Mouse (Mus musculus): ENCODE measurements around the gene Clstn2. TPM values are rescaled to one million over a fixed set of nuclear protein-coding genes. Genes with fewer than 3 reads are reported as not detected.

Clstn2 gene
- polyA plus RNA-seq, 1 experiment from 2014 or later, result 2.4 TPM

DNA sequence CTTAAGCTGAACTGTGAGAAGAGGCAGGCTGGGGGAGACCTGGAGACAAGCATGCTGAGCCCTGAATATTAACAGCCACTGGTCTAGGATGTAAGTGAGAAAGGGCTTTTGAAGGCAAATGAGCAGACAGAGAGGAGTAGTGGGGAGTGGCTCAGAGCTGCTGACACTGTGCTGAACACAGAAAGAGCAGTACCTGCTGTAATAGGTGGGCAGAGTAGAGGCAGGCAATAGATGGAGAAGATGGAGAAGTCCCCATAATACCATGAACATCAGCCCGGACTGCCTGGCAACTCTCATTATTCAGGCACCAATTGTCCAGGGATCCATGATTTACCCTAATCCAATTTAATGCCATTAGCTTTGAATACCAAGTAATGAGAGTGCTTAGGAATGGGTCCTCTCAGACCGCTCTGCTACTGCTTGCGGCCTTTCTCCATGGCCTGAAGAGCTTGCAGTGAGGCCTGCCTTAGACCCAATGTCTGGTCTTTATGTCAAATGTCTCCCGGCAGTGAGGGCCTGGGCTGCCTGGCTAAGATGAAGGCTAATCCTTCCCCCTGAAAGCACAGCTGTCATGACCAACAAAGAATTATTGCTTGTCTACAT is 329.0 kb downstream of the Clstn2 start:
- no peak overlapping the region for H3K4me3 ChIP-seq (replicated peaks)
- H3K9ac ChIP-seq (replicated peaks), result no peak overlapping the region
- ATAC-seq (ENCODE audit: insufficient number of reproducible peaks, insufficient read depth, low FRiP score, low TSS enrichment, low read depth), result no peak
- no peaks in the 10 kb centered on the region for H3K4me1 ChIP-seq (replicated peaks)
- no peak overlapping the region for H3K27ac ChIP-seq
- no peaks in the 10 kb centered on the region for H3K27me3 ChIP-seq
- no peaks in the 10 kb centered on the region for H3K9me3 ChIP-seq
- H3K4me2 ChIP-seq, result no peak overlapping the region
- 83% methylated on average over 4 of the region's 4 CpGs for WGBS
- H3K36me3 ChIP-seq, result no peaks in the 10 kb centered on the region

DNA sequence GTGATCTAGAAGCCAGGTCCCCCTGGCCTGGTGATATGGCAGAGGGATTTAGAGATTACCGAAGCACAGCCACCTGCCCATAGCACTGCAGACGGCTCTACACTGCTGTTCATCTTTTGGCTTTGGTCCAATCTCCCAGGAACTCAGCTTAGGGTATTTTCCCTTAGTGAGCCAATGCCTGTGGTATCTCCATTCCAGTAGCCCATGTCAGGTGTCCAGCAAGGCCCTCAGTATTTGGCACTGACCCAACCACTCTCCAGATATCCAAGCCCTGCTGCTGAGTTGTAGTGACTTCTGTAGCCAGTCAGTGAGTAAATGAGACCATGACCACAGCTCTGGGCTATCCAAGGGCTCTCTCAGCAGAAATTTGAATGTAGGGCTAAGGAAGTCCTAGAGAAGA is 330.0 kb downstream of the Clstn2 start:
- ATAC-seq (ENCODE audit: insufficient number of reproducible peaks, insufficient read depth, low FRiP score, low TSS enrichment, low read depth), result no peak
- 86% methylated on average over 2 of the region's 2 CpGs for WGBS

DNA sequence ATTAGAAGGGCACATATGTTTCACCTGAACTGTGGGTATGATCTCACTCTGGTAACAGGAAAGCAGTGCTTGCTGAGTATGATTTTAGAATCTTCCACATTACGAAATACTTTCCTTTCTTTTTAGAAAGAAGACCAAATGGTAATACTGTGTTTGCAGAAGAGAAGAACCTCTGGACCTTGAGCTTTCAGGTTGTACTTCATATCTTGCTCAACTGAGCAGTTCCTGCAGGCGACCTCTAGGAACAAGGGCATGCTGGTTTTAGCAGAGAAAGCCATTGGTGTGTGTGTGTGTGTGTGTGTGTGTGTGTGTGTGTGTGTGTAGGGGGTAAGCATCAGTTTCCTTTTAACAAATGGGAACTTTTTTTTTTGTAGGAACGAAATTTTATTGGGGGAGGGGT is 333.0 kb downstream of the Clstn2 start:
- no peak overlapping the region for H3K27ac ChIP-seq
- H3K4me1 ChIP-seq (replicated peaks), result no peaks in the 10 kb centered on the region
- H3K9me3 ChIP-seq, result no peaks in the 10 kb centered on the region
- ATAC-seq (ENCODE audit: insufficient number of reproducible peaks, insufficient read depth, low FRiP score, low TSS enrichment, low read depth), result no peak
- no peaks in the 10 kb centered on the region for H3K27me3 ChIP-seq
- no peak overlapping the region for H3K4me2 ChIP-seq
- H3K9ac ChIP-seq (replicated peaks), result no peak overlapping the region
- 88% methylated on average over 3 of the region's 3 CpGs for WGBS
- no peaks in the 10 kb centered on the region for H3K36me3 ChIP-seq
- H3K4me3 ChIP-seq (replicated peaks), result no peak overlapping the region

More for the DNA sequence above, 330.0 kb downstream of the Clstn2 start:
- no peak overlapping the region for H3K4me2 ChIP-seq
- H3K36me3 ChIP-seq, result no peaks in the 10 kb centered on the region
- no peaks in the 10 kb centered on the region for H3K9me3 ChIP-seq
- no peak overlapping the region for H3K4me3 ChIP-seq (replicated peaks)
- H3K27me3 ChIP-seq, result no peaks in the 10 kb centered on the region
- H3K9ac ChIP-seq (replicated peaks), result no peak overlapping the region
- no peak overlapping the region for H3K27ac ChIP-seq
- no peaks in the 10 kb centered on the region for H3K4me1 ChIP-seq (replicated peaks)

DNA sequence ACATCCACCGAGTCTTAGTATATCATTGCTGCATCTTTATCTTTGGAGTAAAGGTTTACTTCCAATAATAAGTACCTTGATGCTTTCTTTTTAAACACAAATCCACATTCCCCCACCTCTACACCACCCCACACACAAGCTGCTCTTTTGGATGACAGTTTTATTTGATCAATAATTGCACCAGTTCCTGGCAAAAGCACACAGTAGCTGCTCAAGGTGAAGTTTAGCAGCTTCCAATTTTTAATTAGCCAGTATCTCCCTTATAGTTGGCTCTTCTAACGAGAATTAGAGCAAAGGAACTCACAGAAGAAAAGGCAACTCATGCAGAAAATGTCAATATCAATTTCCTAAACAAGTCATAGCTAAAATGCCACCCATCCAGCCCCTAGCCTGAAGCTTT is 334.0 kb downstream of the Clstn2 start:
- no peak overlapping the region for H3K4me3 ChIP-seq (replicated peaks)
- no peaks in the 10 kb centered on the region for H3K9me3 ChIP-seq
- no peaks in the 10 kb centered on the region for H3K27me3 ChIP-seq
- ATAC-seq (ENCODE audit: insufficient number of reproducible peaks, insufficient read depth, low FRiP score, low TSS enrichment, low read depth), result no peak
- H3K4me2 ChIP-seq, result no peak overlapping the region
- no peaks in the 10 kb centered on the region for H3K36me3 ChIP-seq
- H3K27ac ChIP-seq, result no peak overlapping the region
- H3K9ac ChIP-seq (replicated peaks), result no peak overlapping the region
- H3K4me1 ChIP-seq (replicated peaks), result no peaks in the 10 kb centered on the region
- WGBS, result 73% methylated on average over 2 of the region's 2 CpGs

DNA sequence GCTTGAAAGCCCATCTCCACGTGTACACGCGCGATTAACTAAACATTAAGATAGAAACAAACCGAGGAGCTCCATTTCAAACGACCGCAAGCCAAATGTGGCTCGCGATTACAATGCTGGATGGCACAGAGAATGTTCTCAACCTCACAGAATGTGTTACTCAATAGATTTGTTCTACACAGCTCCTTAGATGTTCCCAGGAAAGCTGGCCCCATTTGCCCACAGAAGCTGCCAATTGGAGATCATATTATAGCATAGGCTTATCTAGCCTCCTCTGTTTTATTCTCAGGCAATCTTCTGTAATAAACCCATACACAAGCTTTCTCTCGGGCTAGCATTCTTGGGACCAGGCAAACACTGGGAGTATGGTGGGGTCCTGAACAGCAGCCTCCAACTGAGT is 334.9 kb downstream of the Clstn2 start:
- Histone ChIP-seq H3K36me3 (no peaks in the 10 kb centered on the region), H3K27ac (no peak overlapping the region), H3K4me1 (replicated peaks) (no peaks in the 10 kb centered on the region), H3K4me3 (replicated peaks) (no peak overlapping the region), H3K9me3 (no peaks in the 10 kb centered on the region), H3K9ac (replicated peaks) (no peak overlapping the region), H3K4me2 (no peak overlapping the region), H3K27me3 (no peaks in the 10 kb centered on the region)
- WGBS, result 88% methylated on average over 10 of the region's 10 CpGs
- ATAC-seq (ENCODE audit: insufficient number of reproducible peaks, insufficient read depth, low FRiP score, low TSS enrichment, low read depth), result no peak

DNA sequence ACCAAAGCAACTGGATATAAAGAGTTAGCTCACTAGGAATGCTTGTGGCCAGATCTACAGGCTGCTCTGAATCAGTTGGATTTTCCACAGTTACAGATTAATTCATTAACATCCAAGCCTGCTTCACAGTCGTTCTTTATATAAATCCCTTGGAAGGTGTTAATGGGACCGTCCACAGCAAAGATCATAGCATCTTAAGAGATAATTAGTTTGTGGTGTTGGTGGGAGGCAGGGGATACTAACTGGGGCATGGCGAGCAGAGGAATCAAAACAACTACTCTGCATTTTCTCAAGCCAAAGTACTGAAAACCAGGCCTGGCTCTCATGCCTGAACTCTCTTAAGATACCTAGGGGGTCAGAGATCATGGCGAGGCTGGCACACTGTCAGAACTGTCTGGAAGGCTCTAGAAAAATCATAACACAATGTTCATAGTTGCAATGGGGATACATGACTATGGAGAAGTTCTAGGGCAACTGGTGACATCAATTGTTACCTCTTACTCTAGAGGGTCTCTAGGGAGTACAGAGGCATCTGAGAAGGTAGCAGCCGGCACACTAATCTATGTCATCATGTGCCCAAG is 336.2 kb downstream of the Clstn2 start:
- no peak overlapping the region for H3K4me3 ChIP-seq (replicated peaks)
- H3K27me3 ChIP-seq, result no peaks in the 10 kb centered on the region
- no peaks in the 10 kb centered on the region for H3K4me1 ChIP-seq (replicated peaks)
- H3K9ac ChIP-seq (replicated peaks), result no peak overlapping the region
- H3K36me3 ChIP-seq, result no peaks in the 10 kb centered on the region
- ATAC-seq (ENCODE audit: insufficient number of reproducible peaks, insufficient read depth, low FRiP score, low TSS enrichment, low read depth), result no peak
- H3K9me3 ChIP-seq, result no peaks in the 10 kb centered on the region
- H3K4me2 ChIP-seq, result no peak overlapping the region
- WGBS, result 68% methylated on average over 5 of the region's 5 CpGs
- H3K27ac ChIP-seq, result no peak overlapping the region

DNA sequence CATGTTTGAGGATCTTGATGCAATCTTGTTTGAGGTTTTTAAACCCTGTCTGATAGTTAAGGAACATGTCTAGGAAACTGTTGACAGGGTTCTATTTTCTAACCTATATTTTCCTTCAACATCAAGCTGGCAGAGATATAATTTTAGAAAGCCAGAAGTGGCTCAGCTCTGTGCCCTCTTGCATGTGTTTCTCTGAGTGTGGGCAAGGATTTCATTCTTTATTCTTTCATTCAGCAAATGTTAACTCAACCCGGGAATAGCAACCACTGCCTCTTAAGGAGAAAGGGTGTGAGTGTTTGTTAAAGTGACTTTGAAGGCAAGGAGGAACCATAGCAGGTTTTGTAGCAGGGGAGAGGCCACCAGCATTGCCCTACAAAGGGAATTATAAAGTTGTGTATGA is 337.7 kb downstream of the Clstn2 start:
- ATAC-seq (ENCODE audit: insufficient number of reproducible peaks, insufficient read depth, low FRiP score, low TSS enrichment, low read depth), result no peak
- Histone ChIP-seq H3K4me3 (replicated peaks) (no peak overlapping the region), H3K4me2 (no peak overlapping the region), H3K9ac (replicated peaks) (no peak overlapping the region), H3K9me3 (no peaks in the 10 kb centered on the region), H3K36me3 (no peaks in the 10 kb centered on the region), H3K27ac (no peak overlapping the region), H3K4me1 (replicated peaks) (no peaks in the 10 kb centered on the region), H3K27me3 (no peaks in the 10 kb centered on the region)
- 78% methylated on average over 1 of the region's 1 CpGs for WGBS

DNA sequence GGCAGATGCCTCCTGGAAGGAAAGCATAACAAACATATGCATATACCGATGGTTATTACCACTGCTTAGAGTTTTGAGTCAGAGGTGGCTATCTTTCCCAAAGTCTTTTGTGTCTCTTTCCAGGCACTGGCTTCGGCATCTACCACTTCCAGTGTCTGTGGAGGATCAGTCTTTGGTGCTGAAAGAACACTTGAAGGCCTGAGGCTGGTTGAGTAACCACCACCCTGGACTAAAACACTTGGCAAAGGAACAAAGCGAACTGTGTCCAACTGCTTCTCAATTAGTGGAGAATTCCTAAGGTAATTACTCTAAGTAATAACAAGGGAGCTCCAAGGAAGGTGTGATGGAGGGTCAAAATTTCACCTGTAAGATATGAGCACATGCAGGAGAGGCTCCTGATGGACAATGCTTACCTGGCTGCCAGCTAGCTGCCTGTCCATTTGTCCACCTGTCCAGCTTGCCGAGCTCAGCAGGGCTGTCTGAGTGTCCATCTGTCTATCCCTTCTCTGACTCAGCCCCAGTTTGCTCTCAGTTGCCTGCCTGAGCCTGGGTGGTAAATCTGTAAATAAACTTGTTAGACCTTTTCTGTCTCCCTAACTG is 346.1 kb downstream of the Clstn2 start:
- no peak overlapping the region for H3K4me2 ChIP-seq
- WGBS, result 71% methylated on average over 4 of the region's 4 CpGs
- no peak for ATAC-seq (ENCODE audit: insufficient number of reproducible peaks, insufficient read depth, low FRiP score, low TSS enrichment, low read depth)
- H3K27me3 ChIP-seq, result no peaks in the 10 kb centered on the region
- peaks cover 7% of the 10 kb centered on the region; the same call in 1 of the 2 replicates for H3K4me1 ChIP-seq (replicated peaks)
- no peak overlapping the region for H3K27ac ChIP-seq
- no peaks in the 10 kb centered on the region for H3K9me3 ChIP-seq
- H3K9ac ChIP-seq (replicated peaks), result no peak overlapping the region
- H3K4me3 ChIP-seq (replicated peaks), result no peak overlapping the region
- no peaks in the 10 kb centered on the region for H3K36me3 ChIP-seq

DNA sequence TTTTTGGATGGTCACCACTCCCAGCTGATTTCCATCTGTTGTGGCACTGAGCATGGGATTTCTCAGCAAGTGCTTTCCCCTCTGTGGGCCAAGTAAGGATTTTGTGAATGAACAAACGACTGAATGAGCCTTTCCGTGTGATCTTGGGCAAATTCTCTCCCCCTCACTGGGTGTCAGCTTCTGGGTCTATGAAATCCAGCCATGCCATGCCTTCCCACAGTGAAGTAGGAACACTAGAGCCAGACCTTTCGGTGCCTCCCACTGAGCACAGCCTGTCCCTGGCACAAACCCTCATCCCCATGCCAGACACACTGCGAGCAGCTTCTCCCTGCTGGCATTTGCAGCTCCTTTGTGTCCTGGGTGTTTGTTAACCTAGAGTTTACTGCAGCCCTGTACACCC is 347.3 kb downstream of the Clstn2 start:
- Histone ChIP-seq H3K36me3 (no peaks in the 10 kb centered on the region), H3K9ac (replicated peaks) (no peak overlapping the region), H3K4me2 (no peak overlapping the region), H3K27ac (no peak overlapping the region), H3K4me3 (replicated peaks) (no peak overlapping the region), H3K9me3 (no peaks in the 10 kb centered on the region), H3K4me1 (replicated peaks) (peaks cover 7% of the 10 kb centered on the region; the same call in 1 of the 2 replicates), H3K27me3 (no peaks in the 10 kb centered on the region)
- 80% methylated on average over 4 of the region's 4 CpGs for WGBS
- no peak for ATAC-seq (ENCODE audit: insufficient number of reproducible peaks, insufficient read depth, low FRiP score, low TSS enrichment, low read depth)

DNA sequence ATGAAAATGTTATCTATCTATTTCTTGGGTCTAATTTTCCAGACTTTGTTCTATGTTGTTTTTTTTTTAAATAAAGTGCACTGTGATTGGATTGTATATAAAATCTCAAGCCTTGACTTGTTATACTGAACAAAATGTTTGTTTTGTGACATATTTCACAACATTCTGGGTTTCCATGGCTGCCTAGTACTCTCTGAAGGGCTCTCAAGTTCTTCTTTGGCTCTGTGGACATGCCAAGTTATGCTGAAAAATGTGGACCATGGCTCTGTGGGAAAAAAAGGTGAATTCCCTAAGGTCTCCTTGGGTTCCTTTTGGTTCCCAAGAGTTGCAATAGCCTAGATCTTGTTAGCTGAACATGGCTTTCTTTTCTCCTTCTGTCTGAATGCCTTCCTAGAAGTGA is 353.1 kb downstream of the Clstn2 start:
- Histone ChIP-seq H3K9ac (replicated peaks) (no peak overlapping the region), H3K4me1 (replicated peaks) (no peaks in the 10 kb centered on the region), H3K4me3 (replicated peaks) (no peak overlapping the region), H3K27ac (no peak overlapping the region), H3K4me2 (no peak overlapping the region), H3K27me3 (no peaks in the 10 kb centered on the region), H3K9me3 (no peaks in the 10 kb centered on the region), H3K36me3 (no peaks in the 10 kb centered on the region)
- ATAC-seq (ENCODE audit: insufficient number of reproducible peaks, insufficient read depth, low FRiP score, low TSS enrichment, low read depth), result no peak

DNA sequence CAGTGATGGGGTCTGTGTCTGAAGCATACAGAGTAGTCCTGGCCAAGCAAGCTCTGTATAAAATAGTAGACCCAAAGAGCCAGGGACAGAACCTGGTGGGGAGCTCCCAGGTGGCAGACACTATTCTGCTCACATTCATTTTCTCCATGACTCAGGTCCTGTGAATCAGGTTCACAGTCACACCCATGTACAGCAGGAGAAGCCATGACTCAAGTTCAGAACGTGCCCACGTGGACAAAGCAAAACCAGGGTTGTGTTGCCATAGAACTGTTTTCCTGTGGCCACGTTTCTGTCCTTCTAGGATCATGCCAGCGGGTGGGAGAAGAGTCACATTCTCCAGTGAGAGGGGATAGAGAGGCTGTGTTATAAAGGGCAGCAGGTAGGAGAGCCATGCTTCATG is 353.9 kb downstream of the Clstn2 start:
- WGBS, result 83% methylated on average over 4 of the region's 4 CpGs
- no peaks in the 10 kb centered on the region for H3K36me3 ChIP-seq
- no peak overlapping the region for H3K4me2 ChIP-seq
- no peak overlapping the region for H3K9ac ChIP-seq (replicated peaks)
- H3K9me3 ChIP-seq, result no peaks in the 10 kb centered on the region
- H3K27ac ChIP-seq, result no peak overlapping the region
- no peak for ATAC-seq (ENCODE audit: insufficient number of reproducible peaks, insufficient read depth, low FRiP score, low TSS enrichment, low read depth)
- no peak overlapping the region for H3K4me3 ChIP-seq (replicated peaks)
- H3K27me3 ChIP-seq, result no peaks in the 10 kb centered on the region
- H3K4me1 ChIP-seq (replicated peaks), result no peaks in the 10 kb centered on the region

DNA sequence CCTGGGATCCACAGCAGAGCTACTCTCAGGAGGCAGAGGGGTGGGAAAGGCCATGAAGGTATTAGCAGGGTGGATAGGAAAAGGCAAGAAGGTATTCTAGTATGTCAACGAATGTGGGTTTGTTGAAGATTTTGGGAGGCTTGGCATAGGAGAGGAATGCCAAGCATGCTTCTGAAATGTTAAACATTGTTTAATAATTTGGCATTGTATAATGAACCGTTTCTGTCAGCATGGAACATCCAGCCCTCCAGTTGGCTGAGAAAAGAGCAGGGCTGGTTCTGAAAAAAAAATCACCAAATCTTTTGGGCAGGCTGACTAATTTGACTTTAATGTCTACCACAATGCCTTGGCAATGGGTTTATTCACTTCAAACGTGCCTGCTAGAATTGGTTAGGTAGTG is 355.9 kb downstream of the Clstn2 start:
- ATAC-seq (ENCODE audit: insufficient number of reproducible peaks, insufficient read depth, low FRiP score, low TSS enrichment, low read depth), result no peak
- Histone ChIP-seq H3K4me2 (no peak overlapping the region), H3K27me3 (no peaks in the 10 kb centered on the region), H3K4me1 (replicated peaks) (peaks cover 6% of the 10 kb centered on the region), H3K36me3 (no peaks in the 10 kb centered on the region), H3K9ac (replicated peaks) (no peak overlapping the region), H3K9me3 (no peaks in the 10 kb centered on the region), H3K4me3 (replicated peaks) (no peak overlapping the region), H3K27ac (no peak overlapping the region)
- WGBS, result 80% methylated on average over 3 of the region's 3 CpGs
